Mouse (Mus musculus) forebrain, embryonic 16.5 days (tissue): ENCODE results near the gene B4galt1. TPM values are rescaled to one million over a fixed set of nuclear protein-coding genes. Genes with fewer than 3 reads are reported as not detected.

Experiments used
- ATAC-seq: fragments of 200-750 bp; cut with Nextera tagmentation; 2 replicates; pipeline ENCODE4 v1.8.0; 2017; ENCODE audit warnings: mild to moderate bottlenecking, moderate library complexity
- H3K27ac ChIP-seq: fragments of 300-500 bp; sonication (generic); 2 replicates; pipeline ENCODE4 v1.5.1; 2014; ENCODE audit warnings: low read length, control low read depth
- H3K27me3 ChIP-seq: fragments of 300-500 bp; sonication (generic); replicated peaks from 2 replicates; pipeline ENCODE4 v1.6.1; 2014; ENCODE audit warnings: low read length; ENCODE audit not compliant: control insufficient read depth, insufficient read depth
- H3K36me3 ChIP-seq: fragments of 300-500 bp; sonication (generic); 2 replicates; pipeline ENCODE4 v1.6.1; 2014; ENCODE audit not compliant: control insufficient read depth, insufficient read depth
- H3K4me1 ChIP-seq: fragments of 300-500 bp; sonication (generic); replicated peaks from 2 replicates; pipeline ENCODE4 v1.6.1; 2014; ENCODE audit warnings: low read length; ENCODE audit not compliant: control insufficient read depth, insufficient read depth
- H3K4me2 ChIP-seq: fragments of 300-500 bp; sonication (generic); 2 replicates; pipeline ENCODE4 v1.6.1; 2014; ENCODE audit warnings: mild to moderate bottlenecking, low read length, control low read depth
- H3K4me3 ChIP-seq: fragments of 300-500 bp; sonication (generic); replicated peaks from 2 replicates; pipeline ENCODE4 v1.5.1; 2014; ENCODE audit warnings: mild to moderate bottlenecking, low read length, control low read depth
- H3K9ac ChIP-seq: fragments of 300-500 bp; sonication (generic); replicated peaks from 2 replicates; pipeline ENCODE4 v1.6.1; 2014; ENCODE audit warnings: low read depth, low read length, control low read depth
- H3K9me3 ChIP-seq: fragments of 300-500 bp; sonication (generic); 2 replicates; pipeline ENCODE4 v1.6.1; 2016; ENCODE audit warnings: low read length; ENCODE audit not compliant: control insufficient read depth
- WGBS: fragments of 180-500 bp; shearing (Covaris S2); extraction: QIAGEN DNeasy Blood & Tissue Kit; methylation state at CpG from one replicate; pipeline ENCODE4 v1.1.7; 2014; 5-methylcytosine and 5-hydroxymethylcytosine counted together
- polyA plus RNA-seq: library from polyadenylated mRNA; unstranded; fragments of >200 nt; fragmentation: Nextera tagmentation; extraction: Ambion mirVana; gene quantifications from 2 replicates; pipeline ENCODE4 v1.2.1, GENCODE M21; 2015

The B4galt1 gene
- 6.9 and 7.7 TPM in 2 replicates for polyA plus RNA-seq

- Histone ChIP-seq H3K9me3 (no peaks in the 10 kb centered on the region), H3K4me2 (peak within 1 kb of the TSS; percentile 83)
- WGBS: under 1% methylated on average over 74 of the region's 83 CpGs
These were observed at the start of gene B4galt1 for GRCm38 (mm10) chr4:40853565-40854386. B4galt1 (minus strand) TSS chr4:40854005.

GRCm38 (mm10) chr4:40900612-40901011, 46.8 kb upstream of the B4galt1 start:
- no peaks in the 10 kb centered on the region for H3K27me3 ChIP-seq
- no peaks in the 10 kb centered on the region for H3K9me3 ChIP-seq
- no peaks in the 10 kb centered on the region for H3K4me1 ChIP-seq
- 91% methylated on average over 4 of the region's 4 CpGs for WGBS
- no peaks in the 10 kb centered on the region for H3K36me3 ChIP-seq
- H3K4me2 ChIP-seq: no peak overlapping the region
- H3K27ac ChIP-seq: no peak overlapping the region
- no peak overlapping the region for H3K9ac ChIP-seq
- H3K4me3 ChIP-seq: no peak overlapping the region
- no peak for ATAC-seq

More at GRCm38 (mm10) chr4:40853565-40854386, at the start of gene B4galt1:
- peak; percentile 91 for ATAC-seq
- peak within 1 kb of the TSS; percentile 76 for H3K27ac ChIP-seq
- peak within 1 kb of the TSS; percentile 74 for H3K4me3 ChIP-seq
- H3K36me3 ChIP-seq: no peaks in the 10 kb centered on the region
- H3K27me3 ChIP-seq: no peaks in the 10 kb centered on the region
- H3K4me1 ChIP-seq: peaks cover 29% of the 10 kb centered on the region
- peak within 1 kb of the TSS; percentile 82 for H3K9ac ChIP-seq

GRCm38 (mm10) chr4:40900071-40900470, 46.3 kb upstream of the B4galt1 start:
- Histone ChIP-seq H3K9me3 (no peaks in the 10 kb centered on the region), H3K27ac (no peak overlapping the region), H3K9ac (no peak overlapping the region), H3K4me2 (no peak overlapping the region), H3K27me3 (no peaks in the 10 kb centered on the region), H3K4me1 (no peaks in the 10 kb centered on the region), H3K4me3 (no peak overlapping the region), H3K36me3 (no peaks in the 10 kb centered on the region)
- ATAC-seq: no peak
- 91% methylated on average over 3 of the region's 3 CpGs for WGBS

- Histone ChIP-seq H3K9ac (no peak overlapping the region), H3K27me3 (no peaks in the 10 kb centered on the region), H3K9me3 (no peaks in the 10 kb centered on the region), H3K27ac (no peak overlapping the region), H3K4me1 (no peaks in the 10 kb centered on the region), H3K4me3 (no peak overlapping the region), H3K36me3 (no peaks in the 10 kb centered on the region), H3K4me2 (no peak overlapping the region)
- 51% methylated on average over 2 of the region's 2 CpGs for WGBS
- ATAC-seq: no peak
These were observed 45.5 kb upstream of the B4galt1 start for GRCm38 (mm10) chr4:40899264-40899663.

GRCm38 (mm10) chr4:40898476-40899044, 44.8 kb upstream of the B4galt1 start:
- WGBS: 83% methylated on average over 6 of the region's 6 CpGs
- ATAC-seq: no peak
- H3K27ac ChIP-seq: no peak overlapping the region

GRCm38 (mm10) chr4:40895646-40896045, 41.8 kb upstream of the B4galt1 start:
- 95% methylated on average over 2 of the region's 2 CpGs for WGBS
- Histone ChIP-seq H3K27me3 (no peaks in the 10 kb centered on the region), H3K4me3 (no peak overlapping the region), H3K36me3 (no peaks in the 10 kb centered on the region), H3K9me3 (no peaks in the 10 kb centered on the region), H3K4me2 (no peak overlapping the region), H3K27ac (no peak overlapping the region), H3K4me1 (no peaks in the 10 kb centered on the region), H3K9ac (no peak overlapping the region)
- no peak for ATAC-seq

More at GRCm38 (mm10) chr4:40898476-40899044, 44.8 kb upstream of the B4galt1 start:
- no peaks in the 10 kb centered on the region for H3K36me3 ChIP-seq
- no peaks in the 10 kb centered on the region for H3K27me3 ChIP-seq
- H3K9ac ChIP-seq: no peak overlapping the region
- no peaks in the 10 kb centered on the region for H3K4me1 ChIP-seq
- no peak overlapping the region for H3K4me3 ChIP-seq
- no peaks in the 10 kb centered on the region for H3K9me3 ChIP-seq
- H3K4me2 ChIP-seq: no peak overlapping the region

GRCm38 (mm10) chr4:40895118-40895517, 41.3 kb upstream of the B4galt1 start:
- Histone ChIP-seq H3K36me3 (no peaks in the 10 kb centered on the region), H3K27me3 (no peaks in the 10 kb centered on the region), H3K4me1 (no peaks in the 10 kb centered on the region), H3K4me2 (no peak overlapping the region), H3K9me3 (no peaks in the 10 kb centered on the region), H3K4me3 (no peak overlapping the region), H3K9ac (no peak overlapping the region), H3K27ac (no peak overlapping the region)
- no peak for ATAC-seq
- WGBS: 89% methylated on average over 3 of the region's 3 CpGs

GRCm38 (mm10) chr4:40891206-40891605, 37.4 kb upstream of the B4galt1 start:
- no peak overlapping the region for H3K4me2 ChIP-seq
- no peak for ATAC-seq

GRCm38 (mm10) chr4:40889983-40890382, 36.2 kb upstream of the B4galt1 start:
- Histone ChIP-seq H3K9ac (no peak overlapping the region), H3K36me3 (no peaks in the 10 kb centered on the region), H3K9me3 (no peaks in the 10 kb centered on the region), H3K27me3 (no peaks in the 10 kb centered on the region), H3K4me1 (no peaks in the 10 kb centered on the region), H3K4me3 (no peak overlapping the region), H3K4me2 (no peak overlapping the region), H3K27ac (no peak overlapping the region)
- ATAC-seq: no peak
- 90% methylated on average over 4 of the region's 4 CpGs for WGBS

More at GRCm38 (mm10) chr4:40891206-40891605, 37.4 kb upstream of the B4galt1 start:
- Histone ChIP-seq H3K27ac (no peak overlapping the region), H3K36me3 (no peaks in the 10 kb centered on the region), H3K9ac (no peak overlapping the region), H3K4me3 (no peak overlapping the region), H3K9me3 (no peaks in the 10 kb centered on the region), H3K4me1 (no peaks in the 10 kb centered on the region), H3K27me3 (no peaks in the 10 kb centered on the region)
- 75% methylated on average over 5 of the region's 5 CpGs for WGBS
